Mouse (Mus musculus): ENCODE data around the gene Wars2.

- TF ChIP-seq POLR2A (IDR thresholded peaks at IDR 0.05; ENCODE audit: borderline replicate concordance, control insufficient read depth, low read depth, low read length) (no peak), CTCF (IDR thresholded peaks at IDR 0.05; ENCODE audit: control insufficient read depth, insufficient read depth, low read length) (no peak)
These were observed 44.1 kb upstream of the Wars2 start for GRCm38 (mm10) chr3:99096816-99097215.

Data from bone marrow, adult 2 months (tissue).